Mouse (Mus musculus): ENCODE measurements at regions not wholly inside any gene's neighbourhood (a gene's known extent, or its start where the extent isn't known, plus 50 kb on each side); places are given as distances from the start of the nearest gene placed in this dataset.

GRCm38 (mm10) chr8:25389947-25390346 is 565.8 kb upstream of the Adam5 start:
- DNase-seq (ENCODE audit: low spot score): no peak

GRCm38 (mm10) chr8:25389371-25389855 is 565.2 kb upstream of the Adam5 start:
- DNase-seq (ENCODE audit: low spot score): no peak

GRCm38 (mm10) chr8:25388811-25389210 is 564.6 kb upstream of the Adam5 start:
- DNase-seq (ENCODE audit: low spot score): no peak

- no peak for DNase-seq (ENCODE audit: low spot score)
These were observed 561.0 kb upstream of the Adam5 start for GRCm38 (mm10) chr8:25385186-25385585.

- DNase-seq (ENCODE audit: low spot score): no peak
These were observed 560.4 kb upstream of the Adam5 start for GRCm38 (mm10) chr8:25384591-25384990.

GRCm38 (mm10) chr8:25373276-25373675 is 549.1 kb upstream of the Adam5 start:
- DNase-seq (ENCODE audit: low spot score): no peak

GRCm38 (mm10) chr8:25370947-25371346 is 546.8 kb upstream of the Adam5 start:
- no peak for DNase-seq (ENCODE audit: low spot score)

- DNase-seq (ENCODE audit: low spot score): no peak
These were observed 545.2 kb upstream of the Adam5 start for GRCm38 (mm10) chr8:25369331-25369730.

GRCm38 (mm10) chr8:25368561-25369091 is 544.5 kb upstream of the Adam5 start:
- DNase-seq (ENCODE audit: low spot score): no peak

GRCm38 (mm10) chr8:25367806-25368549 is 543.8 kb upstream of the Adam5 start:
- no peak for DNase-seq (ENCODE audit: low spot score)

- no peak for DNase-seq (ENCODE audit: low spot score)
These were observed 542.0 kb upstream of the Adam5 start for GRCm38 (mm10) chr8:25366181-25366580.

GRCm38 (mm10) chr8:25362656-25363055 is 538.5 kb upstream of the Adam5 start:
- DNase-seq (ENCODE audit: low spot score): no peak

- no peak for DNase-seq (ENCODE audit: low spot score)
These were observed 538.0 kb upstream of the Adam5 start for GRCm38 (mm10) chr8:25362146-25362545.

- DNase-seq (ENCODE audit: low spot score): no peak
These were observed 537.3 kb upstream of the Adam5 start for GRCm38 (mm10) chr8:25361420-25361819.

- peak; percentile 16 for DNase-seq (ENCODE audit: low spot score)
These were observed 534.5 kb upstream of the Adam5 start for GRCm38 (mm10) chr8:25358539-25359165.

- no peak for DNase-seq (ENCODE audit: low spot score)
These were observed 529.9 kb upstream of the Adam5 start for GRCm38 (mm10) chr8:25353822-25354770.

- DNase-seq (ENCODE audit: low spot score): no peak
These were observed 529.2 kb upstream of the Adam5 start for GRCm38 (mm10) chr8:25353405-25353804.

GRCm38 (mm10) chr8:25348003-25348683 is 524.0 kb upstream of the Adam5 start:
- no peak for DNase-seq (ENCODE audit: low spot score)

- no peak for DNase-seq (ENCODE audit: low spot score)
These were observed 519.0 kb upstream of the Adam5 start for GRCm38 (mm10) chr8:25343160-25343602.

- DNase-seq (ENCODE audit: low spot score): no peak
These were observed 518.3 kb upstream of the Adam5 start for GRCm38 (mm10) chr8:25342501-25342900.

GRCm38 (mm10) chr8:25341225-25341624 is 517.1 kb upstream of the Adam5 start:
- no peak for DNase-seq (ENCODE audit: low spot score)

Data from layer of hippocampus, adult 9-10 months (tissue).